Mouse (Mus musculus): ENCODE results near the gene Rragc.

The Rragc gene

GRCm38 (mm10) chr4:123956703-123957491 lies 39.7 kb downstream of the Rragc start:
- DNase-seq, result peak; percentile 55

GRCm38 (mm10) chr4:123957492-123957808 lies 40.2 kb downstream of the Rragc start:
- no peak for DNase-seq

GRCm38 (mm10) chr4:123957891-123958290 lies 40.6 kb downstream of the Rragc start:
- no peak for DNase-seq

GRCm38 (mm10) chr4:123960955-123961354 lies 43.7 kb downstream of the Rragc start:
- DNase-seq, result no peak

- DNase-seq, result no peak
Observed at GRCm38 (mm10) chr4:123962721-123963120, 45.5 kb downstream of the Rragc start.

- DNase-seq, result no peak
Observed at GRCm38 (mm10) chr4:123968663-123969321, 51.5 kb downstream of the Rragc start.

DNA sequence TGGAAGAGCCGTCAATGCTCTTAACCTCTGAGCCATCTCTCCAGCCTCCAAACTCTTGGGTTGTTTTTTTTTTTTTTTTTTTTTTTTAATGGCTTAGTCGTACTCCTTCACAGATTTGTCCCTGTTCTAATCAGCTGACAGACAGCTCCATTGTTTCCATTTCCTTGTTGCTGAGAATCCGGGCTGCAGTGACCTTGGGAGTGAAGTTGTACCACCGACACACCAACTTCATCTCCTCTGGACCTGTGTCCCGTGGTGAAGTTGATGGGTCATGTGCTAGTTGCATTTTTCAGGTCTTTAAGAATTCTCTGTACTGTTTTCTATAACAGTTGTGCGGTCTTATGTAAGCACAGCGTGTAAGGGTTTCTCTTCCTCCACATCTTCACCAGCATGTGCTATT lies 52.2 kb downstream of the Rragc start:
- no peak for DNase-seq

DNA sequence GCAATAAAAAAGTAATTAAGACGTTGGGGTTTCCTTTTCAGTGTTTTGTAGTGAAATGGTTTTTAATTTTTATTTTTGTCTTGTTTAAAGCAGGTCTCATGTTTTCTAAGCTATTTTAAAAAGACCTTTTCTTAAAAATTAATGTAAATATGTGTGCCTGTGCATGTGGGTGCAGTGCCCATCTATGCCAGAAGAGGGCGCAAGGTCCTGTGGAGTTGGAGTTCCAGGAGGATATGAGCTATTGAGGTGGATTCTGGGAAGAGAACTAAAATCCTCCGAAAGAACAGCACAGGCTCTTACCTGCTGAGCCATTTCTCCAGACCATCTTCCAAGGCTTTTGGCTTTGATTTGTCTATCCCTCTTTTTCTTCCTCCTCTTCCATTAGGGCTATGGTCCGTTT lies 53.8 kb downstream of the Rragc start:
- DNase-seq, result no peak

DNA sequence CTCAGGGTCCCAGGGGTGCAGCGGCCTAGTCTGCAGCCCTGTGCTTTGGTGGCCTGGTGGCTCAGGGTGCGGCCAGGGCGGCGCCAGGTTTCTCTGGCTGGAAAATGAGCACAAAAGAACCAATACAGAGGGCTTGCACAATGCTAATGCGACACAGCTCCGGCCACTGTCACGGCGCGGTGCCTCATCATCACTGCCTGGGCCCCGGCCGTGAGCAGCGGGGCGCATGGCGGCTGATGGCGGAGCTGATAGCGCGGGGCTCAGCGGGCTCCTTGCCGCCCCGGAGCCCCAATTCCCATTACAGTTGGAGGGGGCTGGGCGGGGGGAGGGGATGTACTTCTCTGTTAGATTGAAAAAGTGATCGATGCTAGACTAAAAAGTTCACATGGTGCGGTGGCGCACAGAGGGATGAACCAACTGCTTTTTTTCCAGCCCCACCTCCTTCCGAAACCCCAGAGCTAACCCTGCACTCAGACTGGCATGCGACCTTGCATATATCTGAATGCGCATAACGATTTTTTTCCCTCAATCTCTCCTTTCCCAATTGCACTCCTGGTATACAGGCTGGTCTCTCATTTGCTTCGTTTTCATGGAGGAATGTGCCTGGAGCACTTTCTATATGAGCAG lies 55.3 kb downstream of the Rragc start:
- DNase-seq, result no peak

DNA sequence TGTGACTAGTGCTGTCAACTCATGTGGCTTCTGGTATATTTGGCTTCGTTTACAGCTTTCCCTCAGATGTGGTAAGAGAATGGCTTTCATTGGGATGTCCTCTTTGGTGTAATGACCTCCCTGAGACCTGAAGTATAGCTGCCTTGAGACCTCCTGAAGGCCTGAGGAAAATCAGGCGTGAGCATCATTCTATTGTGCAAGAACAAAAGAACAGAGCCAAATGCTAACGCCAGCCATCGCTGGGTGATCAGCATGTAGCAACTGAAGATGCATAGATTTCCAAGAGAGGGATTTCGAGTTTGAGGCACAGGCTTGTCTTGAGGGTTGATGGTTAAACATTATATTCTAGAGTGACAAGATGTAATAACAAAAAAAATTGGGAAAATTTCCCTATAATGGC lies 64.9 kb downstream of the Rragc start:
- DNase-seq, result no peak
